Mouse (Mus musculus): ENCODE data around the gene App. TPM values are rescaled to one million over a fixed set of nuclear protein-coding genes. Genes with fewer than 3 reads are reported as not detected.

The App gene
- total RNA-seq (2014; rRNA removed) (526 and 585 TPM in 2 replicates), polyA plus RNA-seq (2015; fragmentation: Nextera tagmentation; extraction: Ambion mirVana) (487 and 498 TPM in 2 replicates)

DNA sequence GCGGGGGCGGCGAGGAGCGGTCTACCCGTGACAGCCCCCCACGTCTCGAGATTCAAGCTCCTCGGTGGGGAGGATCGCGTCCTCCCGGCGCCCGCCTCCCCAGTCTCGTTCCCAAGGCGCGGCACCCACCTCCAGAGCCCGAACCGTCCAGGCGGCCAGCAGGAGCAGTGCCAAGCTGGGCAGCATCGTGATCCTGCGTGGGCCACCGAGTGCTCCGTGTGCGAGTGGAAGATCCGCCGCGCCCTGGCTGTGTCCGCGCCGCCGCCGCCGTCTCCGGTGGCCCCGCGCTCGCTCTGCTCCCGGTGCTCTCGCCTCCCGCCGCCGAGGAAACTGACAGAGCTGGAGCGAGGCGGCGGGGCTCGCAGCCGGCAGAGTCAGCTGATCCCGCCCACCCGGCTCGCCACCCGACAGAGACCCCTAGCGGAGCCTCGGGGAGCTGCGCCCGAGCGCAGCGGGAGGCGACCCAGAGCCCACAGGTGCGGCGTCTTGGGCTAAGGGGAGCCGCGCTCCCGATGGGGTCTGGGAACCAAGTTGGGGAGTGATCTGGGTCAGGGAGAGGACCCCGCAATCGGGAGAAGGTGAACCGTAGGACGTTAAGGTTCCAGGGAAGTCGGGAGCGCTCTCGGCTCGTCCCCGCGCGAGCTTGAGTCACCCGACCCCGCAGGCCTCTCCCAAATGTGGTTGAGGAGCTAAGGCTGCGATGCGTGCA is at the start of gene App:
App (minus strand) TSS at position 394 of the 709 bp plus-strand sequence.
- peak; percentile 74 for TF ChIP-seq CTCF (IDR thresholded peaks at IDR 0.05; ENCODE audit: low read depth)
- WGBS: under 1% methylated on average over 78 of the region's 78 CpGs
- H3K4me3 ChIP-seq (ENCODE audit: low read length): peak within 1 kb of the TSS; percentile 99
- no peaks in the 10 kb centered on the region for H3K36me3 ChIP-seq (ENCODE audit: insufficient read depth, low read length)
- no peaks in the 10 kb centered on the region for H3K27me3 ChIP-seq (ENCODE audit: insufficient read depth, low read length)
- no peaks in the 10 kb centered on the region for H3K9me3 ChIP-seq (ENCODE audit: low read length)
- peak within 1 kb of the TSS; percentile 59 for H3K4me2 ChIP-seq (ENCODE audit: low read depth, low read length)
- DNase-seq (ENCODE audit: low spot score) (peak; percentile 93), ATAC-seq (peak; percentile 88)
- H3K27ac ChIP-seq: peak within 1 kb of the TSS; percentile 96
- H3K4me1 ChIP-seq (ENCODE audit: insufficient read depth, low read length): 0 out of 2 replicates have a peak, but pooled peaks cover 3% of the 10 kb centered on the region
- peak within 1 kb of the TSS; percentile 98 for H3K9ac ChIP-seq (replicated peaks; ENCODE audit: low read length)

- Histone ChIP-seq H3K9me3 (ENCODE audit: low read length) (no peaks in the 10 kb centered on the region), H3K27ac (no peak overlapping the region), H3K4me3 (ENCODE audit: low read length) (no peak overlapping the region), H3K36me3 (ENCODE audit: insufficient read depth, low read length) (no peaks in the 10 kb centered on the region), H3K4me2 (ENCODE audit: low read depth, low read length) (no peak overlapping the region), H3K9ac (replicated peaks; ENCODE audit: low read length) (no peak overlapping the region), H3K4me1 (ENCODE audit: insufficient read depth, low read length) (no peaks in the 10 kb centered on the region), H3K27me3 (ENCODE audit: insufficient read depth, low read length) (no peaks in the 10 kb centered on the region)
- ATAC-seq (no peak), DNase-seq (ENCODE audit: low spot score) (no peak)
- TF ChIP-seq CTCF (IDR thresholded peaks at IDR 0.05; ENCODE audit: low read depth): no peak
- 65% methylated on average over 9 of the region's 9 CpGs for WGBS
These were observed 42.3 kb upstream of the App start for GRCm38 (mm10) chr16:85215846-85216245.

DNA sequence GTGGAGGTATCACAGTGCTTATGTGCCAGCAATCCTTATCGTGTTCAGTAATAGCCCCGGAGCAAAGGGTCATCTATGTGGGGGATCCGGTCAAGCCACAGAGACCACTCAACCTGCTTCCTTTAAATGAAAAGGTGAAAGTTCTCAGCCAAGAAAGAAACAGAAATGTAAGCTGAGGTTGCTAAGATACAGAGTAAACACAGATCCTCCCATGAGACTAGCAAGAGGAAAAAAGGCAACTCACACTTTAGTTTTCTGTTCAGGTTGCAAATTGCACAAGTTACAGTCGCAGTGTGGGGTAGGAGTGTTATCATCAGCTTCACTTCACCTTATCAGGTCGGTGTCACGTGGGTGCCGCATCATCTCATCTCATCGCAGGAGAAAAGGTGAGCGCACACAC is 41.6 kb upstream of the App start:
- Histone ChIP-seq H3K4me2 (ENCODE audit: low read depth, low read length) (no peak overlapping the region), H3K36me3 (ENCODE audit: insufficient read depth, low read length) (no peaks in the 10 kb centered on the region), H3K27ac (no peak overlapping the region), H3K4me3 (ENCODE audit: low read length) (no peak overlapping the region), H3K27me3 (ENCODE audit: insufficient read depth, low read length) (no peaks in the 10 kb centered on the region), H3K4me1 (ENCODE audit: insufficient read depth, low read length) (no peaks in the 10 kb centered on the region), H3K9ac (replicated peaks; ENCODE audit: low read length) (no peak overlapping the region), H3K9me3 (ENCODE audit: low read length) (no peaks in the 10 kb centered on the region)
- ATAC-seq: 0 out of 2 replicates have a peak, but pooled peaks have one; percentile 24
- no peak for TF ChIP-seq CTCF (IDR thresholded peaks at IDR 0.05; ENCODE audit: low read depth)
- WGBS: 86% methylated on average over 9 of the region's 9 CpGs
- DNase-seq (ENCODE audit: low spot score): no peak

DNA sequence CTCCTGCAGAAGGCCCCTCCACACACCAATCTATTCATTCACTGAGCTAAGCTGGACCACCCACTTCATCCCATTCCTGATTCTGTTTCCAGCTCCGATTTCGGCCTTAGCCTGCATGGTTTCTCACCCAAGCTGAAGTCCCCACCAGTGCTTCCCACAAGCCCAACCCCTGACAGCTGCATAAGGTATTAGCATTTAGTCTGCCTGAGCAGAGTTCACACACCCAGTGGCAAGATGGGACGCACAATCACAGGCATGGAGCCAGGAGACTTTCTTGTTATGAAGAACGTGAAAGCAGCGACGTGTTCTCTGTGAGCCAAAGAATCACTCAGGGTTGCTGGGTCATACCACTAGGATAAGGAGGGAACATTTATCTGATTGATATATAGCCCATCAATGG is 22.1 kb upstream of the App start:
- Histone ChIP-seq H3K4me1 (ENCODE audit: insufficient read depth, low read length) (no peaks in the 10 kb centered on the region), H3K4me3 (ENCODE audit: low read length) (no peak overlapping the region), H3K27ac (no peak overlapping the region), H3K4me2 (ENCODE audit: low read depth, low read length) (no peak overlapping the region), H3K36me3 (ENCODE audit: insufficient read depth, low read length) (no peaks in the 10 kb centered on the region), H3K27me3 (ENCODE audit: insufficient read depth, low read length) (no peaks in the 10 kb centered on the region), H3K9me3 (ENCODE audit: low read length) (0 out of 2 replicates have a peak, but pooled peaks cover 3% of the 10 kb centered on the region), H3K9ac (replicated peaks; ENCODE audit: low read length) (no peak overlapping the region)
- TF ChIP-seq CTCF (IDR thresholded peaks at IDR 0.05; ENCODE audit: low read depth): no peak
- DNase-seq (ENCODE audit: low spot score) (no peak), ATAC-seq (no peak)
- 66% methylated on average over 6 of the region's 6 CpGs for WGBS

DNA sequence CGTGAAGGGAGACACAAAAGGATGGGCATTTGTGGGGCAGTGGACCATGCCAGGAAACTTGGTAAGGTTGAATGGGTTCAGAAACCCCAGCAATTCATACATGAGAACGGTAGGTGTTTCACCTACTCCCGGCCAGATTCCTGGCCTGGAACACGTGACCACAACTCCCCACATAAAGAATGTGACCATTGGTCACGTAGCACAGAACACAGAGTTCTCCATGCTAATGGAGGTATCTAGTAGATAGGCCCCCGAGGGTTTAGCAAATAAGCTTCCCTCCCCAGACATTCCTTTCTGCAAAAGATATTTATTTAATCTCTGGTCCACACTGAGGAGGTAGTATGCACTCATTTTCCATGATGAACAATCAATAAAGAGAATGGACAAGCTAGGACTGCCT is 21.6 kb upstream of the App start:
- ATAC-seq: no peak
- no peak overlapping the region for H3K27ac ChIP-seq
- H3K4me3 ChIP-seq (ENCODE audit: low read length): no peak overlapping the region
- H3K36me3 ChIP-seq (ENCODE audit: insufficient read depth, low read length): no peaks in the 10 kb centered on the region
- no peak overlapping the region for H3K4me2 ChIP-seq (ENCODE audit: low read depth, low read length)
- no peak overlapping the region for H3K9ac ChIP-seq (replicated peaks; ENCODE audit: low read length)
- no peaks in the 10 kb centered on the region for H3K27me3 ChIP-seq (ENCODE audit: insufficient read depth, low read length)
- H3K4me1 ChIP-seq (ENCODE audit: insufficient read depth, low read length): no peaks in the 10 kb centered on the region
- H3K9me3 ChIP-seq (ENCODE audit: low read length): 0 out of 2 replicates have a peak, but pooled peaks cover 3% of the 10 kb centered on the region
- no peak for DNase-seq (ENCODE audit: low spot score)
- 69% methylated on average over 6 of the region's 6 CpGs for WGBS
- TF ChIP-seq CTCF (IDR thresholded peaks at IDR 0.05; ENCODE audit: low read depth): no peak

GRCm38 (mm10) chr16:85181502-85181901 is 7.9 kb upstream of the App start:
- 70% methylated on average over 3 of the region's 3 CpGs for WGBS
- Histone ChIP-seq H3K36me3 (ENCODE audit: insufficient read depth, low read length) (no peaks in the 10 kb centered on the region), H3K9me3 (ENCODE audit: low read length) (no peaks in the 10 kb centered on the region), H3K4me3 (ENCODE audit: low read length) (no peak overlapping the region), H3K27me3 (ENCODE audit: insufficient read depth, low read length) (no peaks in the 10 kb centered on the region), H3K9ac (replicated peaks; ENCODE audit: low read length) (no peak overlapping the region), H3K4me1 (ENCODE audit: insufficient read depth, low read length) (no peaks in the 10 kb centered on the region), H3K27ac (no peak overlapping the region), H3K4me2 (ENCODE audit: low read depth, low read length) (no peak overlapping the region)
- ATAC-seq (no peak), DNase-seq (ENCODE audit: low spot score) (no peak)
- no peak for TF ChIP-seq CTCF (IDR thresholded peaks at IDR 0.05; ENCODE audit: low read depth)

- Histone ChIP-seq H3K27ac (no peak overlapping the region), H3K9ac (replicated peaks; ENCODE audit: low read length) (no peak overlapping the region), H3K27me3 (ENCODE audit: insufficient read depth, low read length) (no peaks in the 10 kb centered on the region), H3K4me1 (ENCODE audit: insufficient read depth, low read length) (no peaks in the 10 kb centered on the region), H3K4me2 (ENCODE audit: low read depth, low read length) (no peak overlapping the region), H3K4me3 (ENCODE audit: low read length) (no peak overlapping the region), H3K36me3 (ENCODE audit: insufficient read depth, low read length) (no peaks in the 10 kb centered on the region), H3K9me3 (ENCODE audit: low read length) (no peaks in the 10 kb centered on the region)
- DNase-seq (ENCODE audit: low spot score) (no peak), ATAC-seq (no peak)
- WGBS: 76% methylated on average over 3 of the region's 3 CpGs
- TF ChIP-seq CTCF (IDR thresholded peaks at IDR 0.05; ENCODE audit: low read depth): no peak
These were observed 7.1 kb upstream of the App start for GRCm38 (mm10) chr16:85180710-85181109.
